Mouse (Mus musculus): ENCODE data around the gene Tle2.

GRCm38 (mm10) chr10:81565257-81566228, 8.8 kb upstream of the Tle2 start:
- TF ChIP-seq CTCF (IDR thresholded peaks at IDR 0.05; ENCODE audit: low read depth), result no peak
- TF ChIP-seq EP300 (IDR thresholded peaks at IDR 0.05; ENCODE audit: low read depth), result no peak

Measured in heart, postnatal 0 days (tissue).